Mouse (Mus musculus) midbrain, embryonic 10.5 days (tissue): ENCODE measurements at regions not wholly inside any gene's neighbourhood (a gene's known extent, or its start where the extent isn't known, plus 50 kb on each side); places are given as distances from the start of the nearest gene placed in this dataset.
"Not testable (repeated sequence)": the region's sequence is repeated elsewhere in the genome, so short reads cannot be mapped to it uniquely, and the experiment has no call there.

Experiments used
- DNase-seq: peaks from one replicate; pipeline ENCODE4 v3.0.0-alpha.2; 2017; ENCODE audit warnings: low spot score
- H3K27ac ChIP-seq: fragments of 300-500 bp; sonication (generic); replicated peaks from 2 replicates; pipeline ENCODE4 v1.5.1; 2016; ENCODE audit warnings: mild to moderate bottlenecking
- H3K27me3 ChIP-seq: fragments of 300-500 bp; sonication (generic); 2 replicates; pipeline ENCODE4 v1.6.1; 2016; ENCODE audit warnings: low read depth, mild to moderate bottlenecking; ENCODE audit not compliant: poor library complexity, severe bottlenecking
- H3K36me3 ChIP-seq: fragments of 300-500 bp; sonication (generic); 2 replicates; pipeline ENCODE4 v1.6.1; 2016; ENCODE audit warnings: mild to moderate bottlenecking, moderate library complexity
- H3K4me1 ChIP-seq: fragments of 300-500 bp; sonication (generic); 2 replicates; pipeline ENCODE4 v1.6.1; 2016
- H3K4me3 ChIP-seq: fragments of 300-500 bp; sonication (generic); 2 replicates; pipeline ENCODE4 v1.5.1; 2016; ENCODE audit warnings: mild to moderate bottlenecking, moderate library complexity
- H3K9me3 ChIP-seq: fragments of 300-500 bp; sonication (generic); replicated peaks from 2 replicates; pipeline ENCODE4 v1.6.1; 2016; ENCODE audit warnings: mild to moderate bottlenecking
- WGBS: fragments of 180-500 bp; shearing (Covaris S2); methylation state at CpG from one replicate; pipeline ENCODE4 v1.1.7; 2016; 5-methylcytosine and 5-hydroxymethylcytosine counted together

GRCm38 (mm10) chr15:10088691-10089090 lies 88.3 kb upstream of the Prlr start:
- no peaks in the 10 kb centered on the region for H3K36me3 ChIP-seq
- no peaks in the 10 kb centered on the region for H3K9me3 ChIP-seq
- H3K4me1 ChIP-seq: no peaks in the 10 kb centered on the region
- no peak overlapping the region for H3K27ac ChIP-seq
- DNase-seq: no peak
- H3K27me3 ChIP-seq: no peaks in the 10 kb centered on the region
- WGBS: 80% methylated on average over 3 of the region's 3 CpGs
- H3K4me3 ChIP-seq: no peak overlapping the region

- H3K27ac ChIP-seq: no peak overlapping the region
- no peaks in the 10 kb centered on the region for H3K9me3 ChIP-seq
- no peaks in the 10 kb centered on the region for H3K36me3 ChIP-seq
- 85% methylated on average over 5 of the region's 5 CpGs for WGBS
- H3K27me3 ChIP-seq: no peaks in the 10 kb centered on the region
- DNase-seq: no peak
- H3K4me1 ChIP-seq: no peaks in the 10 kb centered on the region
- H3K4me3 ChIP-seq: no peak overlapping the region
Observed at GRCm38 (mm10) chr15:10090384-10091092, 86.5 kb upstream of the Prlr start.

GRCm38 (mm10) chr15:10103350-10103749 lies 73.7 kb upstream of the Prlr start:
- H3K4me3 ChIP-seq: no peak overlapping the region
- WGBS: 95% methylated on average over 2 of the region's 2 CpGs

GRCm38 (mm10) chr15:10105211-10105976 lies 71.6 kb upstream of the Prlr start:
- WGBS: 66% methylated on average over 11 of the region's 11 CpGs
- H3K36me3 ChIP-seq, H3K27me3 ChIP-seq, H3K27ac ChIP-seq, H3K4me3 ChIP-seq, DNase-seq, H3K4me1 ChIP-seq, H3K9me3 ChIP-seq: not testable (repeated sequence)

More at GRCm38 (mm10) chr15:10103350-10103749, 73.7 kb upstream of the Prlr start:
- Histone ChIP-seq H3K4me1 (no peaks in the 10 kb centered on the region), H3K9me3 (no peaks in the 10 kb centered on the region), H3K36me3 (no peaks in the 10 kb centered on the region), H3K27ac (no peak overlapping the region), H3K27me3 (no peaks in the 10 kb centered on the region)
- no peak for DNase-seq

GRCm38 (mm10) chr15:10106853-10107252 lies 70.2 kb upstream of the Prlr start:
- Histone ChIP-seq H3K4me1 (no peaks in the 10 kb centered on the region), H3K4me3 (no peak overlapping the region), H3K27me3 (no peaks in the 10 kb centered on the region), H3K36me3 (no peaks in the 10 kb centered on the region), H3K9me3 (no peaks in the 10 kb centered on the region), H3K27ac (no peak overlapping the region)
- no peak for DNase-seq
- 88% methylated on average over 3 of the region's 3 CpGs for WGBS
